Mouse (Mus musculus) small intestine, adult 2 months (tissue): ENCODE data around the gene Decr2.

ENCODE experiments used
- CTCF ChIP-seq: fragments of 200-500 bp; IDR thresholded peaks from 2 replicates; pipeline ENCODE4 v1.5.1; 2012; ENCODE audit warnings: low read depth, mild to moderate bottlenecking, control low read depth, inconsistent platforms, low read length, moderate library complexity, mixed read lengths; ENCODE audit not compliant: insufficient replicate concordance, insufficient read length; ENCODE audit errors: extremely low read depth
- POLR2A ChIP-seq: fragments of 200-500 bp; IDR thresholded peaks from 2 replicates; pipeline ENCODE4 v1.6.1; 2012; ENCODE audit warnings: low read depth, mild to moderate bottlenecking, control low read depth, inconsistent platforms, low read length, moderate library complexity

GRCm38 (mm10) chr17:26068024-26068830 lies 21.9 kb downstream of the Decr2 start:
- TF ChIP-seq CTCF (no peak), POLR2A (no peak)
